Mouse (Mus musculus): ENCODE measurements at regions not wholly inside any gene's neighbourhood (a gene's known extent, or its start where the extent isn't known, plus 50 kb on each side); places are given as distances from the start of the nearest gene placed in this dataset.

DNA sequence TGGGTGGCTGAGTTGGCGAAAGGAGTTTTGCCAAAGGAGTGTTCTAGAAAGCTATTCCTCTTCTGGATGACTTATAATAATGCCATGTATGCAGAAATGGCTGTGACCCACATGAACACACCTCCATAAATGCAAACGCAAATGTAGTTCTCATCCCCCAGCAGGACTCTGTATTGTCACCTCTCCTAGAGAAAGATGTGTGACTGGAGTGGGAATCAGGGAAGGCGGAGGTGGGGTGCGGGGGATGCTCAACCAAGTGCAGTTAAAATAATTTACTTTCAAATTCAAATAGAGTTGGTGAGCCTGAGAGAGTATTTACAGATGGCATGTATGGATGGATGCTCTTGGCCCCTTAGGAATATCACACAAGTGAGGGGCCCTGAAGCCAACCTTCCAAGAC, 55.7 kb upstream of the Atp1a1 start:
- no peak overlapping the region for H3K9ac ChIP-seq (ENCODE audit: control insufficient read depth, low read depth, low read length, poor library complexity, severe bottlenecking)
- no peaks in the 10 kb centered on the region for H3K36me3 ChIP-seq (ENCODE audit: control insufficient read depth in 1 of 2, insufficient read depth in 2 of 2, low read length in 2 of 2)
- no peaks in the 10 kb centered on the region for H3K27me3 ChIP-seq (ENCODE audit: control insufficient read depth in 1 of 2, insufficient read depth in 2 of 2, low read length in 2 of 2)
- H3K79me2 ChIP-seq (ENCODE audit: control insufficient read depth, insufficient read depth, low read length, poor library complexity): no peaks in the 10 kb centered on the region
- H3K4me3 ChIP-seq (ENCODE audit: control insufficient read depth in 1 of 2, insufficient read depth in 1 of 2, low read depth in 2 of 2, low read length in 2 of 2): no peak overlapping the region
- no peak overlapping the region for H3K27ac ChIP-seq (ENCODE audit: control insufficient read depth, low read depth, low read length)
- H3K9me3 ChIP-seq (replicated peaks; ENCODE audit: insufficient read depth, low read length): no peaks in the 10 kb centered on the region
- TF ChIP-seq MYB (IDR thresholded peaks at IDR 0.05; ENCODE audit: low read depth, low read length): no peak
- no peak for TF ChIP-seq KAT2A (conservative IDR thresholded peaks at IDR 0.05; ENCODE audit: low read depth, low read length)
- TF ChIP-seq GABPA (IDR thresholded peaks at IDR 0.05; ENCODE audit: low read depth, low read length): no peak
- H3K4me1 ChIP-seq (ENCODE audit: control insufficient read depth in 1 of 2, insufficient read depth in 2 of 2, low read length in 2 of 2): no peaks in the 10 kb centered on the region
- DNase-seq (ENCODE audit: low read depth, low spot score): no peak

- H3K9ac ChIP-seq (ENCODE audit: control insufficient read depth, low read depth, low read length, poor library complexity, severe bottlenecking): no peak overlapping the region
- no peaks in the 10 kb centered on the region for H3K4me1 ChIP-seq (ENCODE audit: control insufficient read depth in 1 of 2, insufficient read depth in 2 of 2, low read length in 2 of 2)
- no peak for TF ChIP-seq ZC3H11A (IDR thresholded peaks at IDR 0.05; ENCODE audit: low read depth, low read length)
- TF ChIP-seq MEF2A (IDR thresholded peaks at IDR 0.05; ENCODE audit: extremely low read depth, insufficient replicate concordance, low read depth, low read length, poor library complexity, severe bottlenecking): no peak
- TF ChIP-seq MAZ (IDR thresholded peaks at IDR 0.05; ENCODE audit: low read depth, low read length): no peak
- TF ChIP-seq USF1 (IDR thresholded peaks at IDR 0.05; ENCODE audit: low read depth, low read length): no peak
- TF ChIP-seq POLR2AphosphoS2 (IDR thresholded peaks at IDR 0.05; ENCODE audit: low read length): no peak
- TF ChIP-seq USF2 (IDR thresholded peaks at IDR 0.05; ENCODE audit: borderline replicate concordance in 1 of 2, insufficient read depth in 1 of 2, low read depth in 1 of 2, low read length in 2 of 2): no peak
- TF ChIP-seq CHD1 (IDR thresholded peaks at IDR 0.05; ENCODE audit: low read depth, low read length): no peak
- TF ChIP-seq MXI1 (IDR thresholded peaks at IDR 0.05; ENCODE audit: low read depth, low read length): no peak
- TF ChIP-seq KAT2A (conservative IDR thresholded peaks at IDR 0.05; ENCODE audit: low read depth, low read length): no peak
- H3K27ac ChIP-seq (ENCODE audit: control insufficient read depth, low read depth, low read length): no peak overlapping the region
- no peaks in the 10 kb centered on the region for H3K79me2 ChIP-seq (ENCODE audit: control insufficient read depth, insufficient read depth, low read length, poor library complexity)
- H3K27me3 ChIP-seq (ENCODE audit: control insufficient read depth in 1 of 2, insufficient read depth in 2 of 2, low read length in 2 of 2): no peaks in the 10 kb centered on the region; a peak in 2 of 4 replicates
- H3K9me3 ChIP-seq (replicated peaks; ENCODE audit: insufficient read depth, low read length): no peaks in the 10 kb centered on the region
- DNase-seq (ENCODE audit: low read depth, low spot score): no peak
- no peak overlapping the region for H3K4me3 ChIP-seq (ENCODE audit: control insufficient read depth in 1 of 2, insufficient read depth in 1 of 2, low read depth in 2 of 2, low read length in 2 of 2)
- no peaks in the 10 kb centered on the region for H3K36me3 ChIP-seq (ENCODE audit: control insufficient read depth in 1 of 2, insufficient read depth in 2 of 2, low read length in 2 of 2)
Measured at GRCm38 (mm10) chr3:101657979-101658378, 53.5 kb upstream of the Atp1a1 start.

- H3K4me3 ChIP-seq (ENCODE audit: control insufficient read depth in 1 of 2, insufficient read depth in 1 of 2, low read depth in 2 of 2, low read length in 2 of 2): no peak overlapping the region
- TF ChIP-seq MAZ (IDR thresholded peaks at IDR 0.05; ENCODE audit: low read depth, low read length) (no peak), JUND (IDR thresholded peaks at IDR 0.05; ENCODE audit: low read depth, low read length) (no peak), TBP (IDR thresholded peaks at IDR 0.05; ENCODE audit: low read depth, low read length) (no peak), NELFE (IDR thresholded peaks at IDR 0.05; ENCODE audit: low read depth, low read length) (no peak), POLR2AphosphoS5 (IDR thresholded peaks at IDR 0.05; ENCODE audit: borderline replicate concordance, low read depth, low read length) (no peak), KAT2A (conservative IDR thresholded peaks at IDR 0.05; ENCODE audit: low read depth, low read length) (no peak), ETS1 (IDR thresholded peaks at IDR 0.05; ENCODE audit: low read depth, low read length) (no peak), NRF1 (IDR thresholded peaks at IDR 0.05; ENCODE audit: insufficient read depth, low read depth, low read length, poor library complexity, severe bottlenecking) (no peak), ZNF384 (IDR thresholded peaks at IDR 0.05; ENCODE audit: low read depth, low read length) (no peak), ZC3H11A (IDR thresholded peaks at IDR 0.05; ENCODE audit: low read depth, low read length) (no peak), USF2 (IDR thresholded peaks at IDR 0.05; ENCODE audit: borderline replicate concordance in 1 of 2, insufficient read depth in 1 of 2, low read depth in 1 of 2, low read length in 2 of 2) (no peak), SIN3A (IDR thresholded peaks at IDR 0.05; ENCODE audit: low read length) (no peak), CHD2 (IDR thresholded peaks at IDR 0.05; ENCODE audit: low read length) (no peak), GABPA (IDR thresholded peaks at IDR 0.05; ENCODE audit: low read depth, low read length) (no peak), SMC3 (IDR thresholded peaks at IDR 0.05; ENCODE audit: low read depth, low read length) (no peak), TAL1 (IDR thresholded peaks at IDR 0.05; ENCODE audit: low read length) (no peak), POLR2A (IDR thresholded peaks at IDR 0.05; ENCODE audit: control insufficient read depth in 1 of 2, insufficient read depth in 1 of 2, low read depth in 1 of 2, low read length in 2 of 2, poor library complexity in 1 of 2) (no peak), RCOR1 (IDR thresholded peaks at IDR 0.05; ENCODE audit: low read depth, low read length) (no peak)
- H3K79me2 ChIP-seq (ENCODE audit: control insufficient read depth, insufficient read depth, low read length, poor library complexity): no peaks in the 10 kb centered on the region
- H3K9me3 ChIP-seq (replicated peaks; ENCODE audit: insufficient read depth, low read length): no peaks in the 10 kb centered on the region
- no peak for DNase-seq (ENCODE audit: low read depth, low spot score)
- no peak overlapping the region for H3K9ac ChIP-seq (ENCODE audit: control insufficient read depth, low read depth, low read length, poor library complexity, severe bottlenecking)
- H3K27me3 ChIP-seq (ENCODE audit: control insufficient read depth in 1 of 2, insufficient read depth in 2 of 2, low read length in 2 of 2): no peaks in the 10 kb centered on the region; a peak in 2 of 4 replicates
- no peaks in the 10 kb centered on the region for H3K4me1 ChIP-seq (ENCODE audit: control insufficient read depth in 1 of 2, insufficient read depth in 2 of 2, low read length in 2 of 2)
- H3K36me3 ChIP-seq (ENCODE audit: control insufficient read depth in 1 of 2, insufficient read depth in 2 of 2, low read length in 2 of 2): no peaks in the 10 kb centered on the region
- no peak overlapping the region for H3K27ac ChIP-seq (ENCODE audit: control insufficient read depth, low read depth, low read length)
Measured at GRCm38 (mm10) chr3:101654720-101655119, 50.2 kb upstream of the Atp1a1 start.

Data from MEL (cell line).